Mouse (Mus musculus) heart, adult 2 months (tissue): Measurements from ENCODE around the gene Pipox. TPM values are rescaled to one million over a fixed set of nuclear protein-coding genes. Genes with fewer than 3 reads are reported as not detected.
A peak's percentile ranks its signal among the peaks of the same experiment; 100 is the strongest.

Experiments
- DNase-seq, 2 experiments: peaks; one replicate each; pipeline ENCODE4 v3.0.0; 2021
- H3K27ac ChIP-seq: fragments of 200-600 bp; 2 replicates; pipeline ENCODE4 v1.8.1; 2022
- H3K27me3 ChIP-seq: fragments of 200-500 bp; 2 replicates; pipeline ENCODE4 v1.6.1; 2012; ENCODE audit warnings: mild to moderate bottlenecking, low read length, inconsistent platforms, mixed read lengths; ENCODE audit not compliant: control insufficient read depth, insufficient read depth
- H3K36me3 ChIP-seq: fragments of 200-500 bp; 2 replicates; pipeline ENCODE4 v1.6.1; 2012; ENCODE audit warnings: low read length, inconsistent platforms; ENCODE audit not compliant: control insufficient read depth, insufficient read depth
- H3K4me1 ChIP-seq: fragments of 200-500 bp; 2 replicates; pipeline ENCODE4 v1.6.1; 2011; ENCODE audit warnings: low read length; ENCODE audit not compliant: control insufficient read depth, insufficient read depth
- H3K4me3 ChIP-seq: fragments of 200-600 bp; 2 replicates; pipeline ENCODE4 v1.8.1; 2022
- H3K79me2 ChIP-seq: fragments of 200-500 bp; replicated peaks from 2 replicates; pipeline ENCODE4 v1.6.1; 2012; ENCODE audit warnings: mild to moderate bottlenecking, inconsistent platforms, low read length, moderate library complexity, mixed read lengths; ENCODE audit not compliant: control insufficient read depth, insufficient read depth
- H3K9ac ChIP-seq: fragments of 200-500 bp; 2 replicates; pipeline ENCODE4 v1.6.1; 2012; ENCODE audit warnings: low read depth, mild to moderate bottlenecking, control low read depth, inconsistent platforms, low read length, mixed read lengths
- CTCF ChIP-seq: fragments of 200-600 bp; IDR thresholded peaks from 2 replicates; pipeline ENCODE4 v1.8.1; 2022; ENCODE audit warnings: antibody characterized with exemption, mild to moderate bottlenecking, moderate library complexity
- EP300 ChIP-seq: fragments of 200-500 bp; IDR thresholded peaks from 2 replicates; pipeline ENCODE4 v1.6.1; 2011; ENCODE audit warnings: low read depth, low read length, control low read depth; ENCODE audit not compliant: insufficient read depth
- POLR2A ChIP-seq: fragments of 200-500 bp; IDR thresholded peaks from 2 replicates; pipeline ENCODE4 v1.6.1; 2011; ENCODE audit warnings: mild to moderate bottlenecking, low read depth, low read length, control low read depth; ENCODE audit not compliant: insufficient read depth
- WGBS: fragments of 180-500 bp; shearing (Covaris S2); methylation state at CpG from one replicate; pipeline ENCODE4 v1.1.7; 2018; 5-methylcytosine and 5-hydroxymethylcytosine counted together
- intact Hi-C: fragments of 180-260 bp; cut with DNase I; formaldehyde crosslinking; loops from one replicate; pipeline ENCODE4 v1.15.1; 2025
- polyA plus RNA-seq: library from polyadenylated mRNA; depleted of rRNA; stranded (reverse); fragments of >200 nt; gene quantifications from 2 replicates; pipeline ENCODE4 v1.2.3, GENCODE M21; 2012
- total RNA-seq, 2 experiments: library from RNA; stranded (reverse); gene quantifications; 2 replicates each; pipeline ENCODE4 v1.2.3; 2021

The Pipox gene
- total and polyA plus RNA-seq, 3 experiments = 0.47 to 0.77 (median 0.52) TPM

DNA sequence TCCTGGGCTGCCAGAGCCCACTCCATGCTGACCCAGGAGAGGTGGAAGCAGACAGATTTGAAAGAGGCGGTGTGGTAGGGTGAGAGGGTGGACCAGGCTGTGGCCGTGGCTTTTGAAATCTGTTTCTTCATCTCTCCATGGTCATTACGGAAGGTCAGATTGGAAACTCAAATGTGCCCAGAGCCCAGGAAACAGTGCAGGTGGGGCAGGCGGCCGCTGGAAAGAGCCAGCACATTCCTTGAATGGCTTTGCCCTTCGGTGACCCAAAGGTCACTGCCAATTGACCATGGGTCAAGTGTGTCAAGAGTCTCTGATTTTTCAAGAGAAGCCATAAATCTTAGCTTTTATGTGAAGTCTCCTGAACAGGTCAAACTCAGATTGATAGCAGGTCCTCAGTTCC is 19.6 kb upstream of the Pipox start:
- no peak for DNase-seq
- 83% methylated on average over 6 of the region's 6 CpGs for WGBS
- TF ChIP-seq EP300 (no peak), POLR2A (no peak), CTCF (no peak)
- H3K79me2 ChIP-seq = no peaks in the 10 kb centered on the region
- H3K27me3 ChIP-seq = peaks cover 6% of the 10 kb centered on the region; the same call in 1 of the 2 replicates
- H3K27ac ChIP-seq = no peak overlapping the region
- H3K4me3 ChIP-seq = no peak overlapping the region
- intact Hi-C loops = no loop called here
- no peaks in the 10 kb centered on the region for H3K4me1 ChIP-seq
- H3K9ac ChIP-seq = no peak overlapping the region
- H3K36me3 ChIP-seq = no peaks in the 10 kb centered on the region

DNA sequence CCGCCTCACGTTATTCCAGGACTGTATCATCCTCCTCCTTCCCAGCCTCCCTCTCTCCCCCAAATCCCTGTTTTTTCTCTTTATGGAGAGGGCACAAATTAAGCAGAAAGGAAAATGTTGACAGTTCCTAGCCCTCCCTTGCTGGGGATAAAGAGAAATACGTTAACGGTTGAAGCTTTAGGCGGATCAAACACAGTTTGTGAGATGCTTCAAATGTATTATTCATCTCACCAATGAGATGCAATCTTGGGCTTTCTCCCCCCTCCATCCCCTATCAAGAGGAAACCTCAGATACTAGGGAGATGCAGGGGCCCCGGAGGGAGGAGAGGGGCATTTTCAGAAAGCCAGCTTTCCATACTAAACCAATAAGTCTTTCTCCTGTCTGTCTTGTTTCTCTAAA is 15.9 kb upstream of the Pipox start:
- no peak for TF ChIP-seq POLR2A
- TF ChIP-seq CTCF = no peak
- TF ChIP-seq EP300 = no peak

DNA sequence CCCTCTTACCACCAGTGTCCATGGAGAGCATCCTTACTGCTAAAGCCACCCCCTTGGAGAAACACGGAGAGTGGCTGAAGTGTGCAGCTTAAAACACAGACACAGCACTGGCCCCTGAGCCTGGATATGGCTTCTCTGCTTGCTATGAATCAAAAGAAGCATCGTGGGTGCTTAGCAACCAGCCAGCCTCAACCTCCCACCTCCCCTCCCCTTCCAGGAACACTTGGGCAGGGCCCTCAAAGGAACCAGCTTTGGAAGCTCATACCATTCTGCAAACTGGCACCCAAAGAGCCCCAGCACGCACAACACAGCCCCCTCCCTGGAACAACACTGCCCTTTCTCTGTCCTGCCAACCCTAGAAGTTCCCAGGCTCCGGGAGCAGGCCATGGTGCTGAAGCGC is 15.5 kb upstream of the Pipox start:
- TF ChIP-seq POLR2A (no peak), EP300 (no peak), CTCF (no peak)
- Histone ChIP-seq H3K79me2 (no peaks in the 10 kb centered on the region), H3K9ac (no peak overlapping the region), H3K27ac (no peak overlapping the region), H3K36me3 (no peaks in the 10 kb centered on the region), H3K4me3 (no peak overlapping the region), H3K27me3 (peaks cover 3% of the 10 kb centered on the region; the same call in 1 of the 2 replicates), H3K4me1 (no peaks in the 10 kb centered on the region)
- DNase-seq = no peak
- intact Hi-C loops = loop anchor here (5.0 kb wide), 1 partner anchor 58 kb away; no protein-coding TSS in a partner anchor
- WGBS = 23% methylated on average over 5 of the region's 5 CpGs

More for the DNA sequence above, 15.9 kb upstream of the Pipox start:
- Histone ChIP-seq H3K36me3 (no peaks in the 10 kb centered on the region), H3K9ac (no peak overlapping the region), H3K4me3 (no peak overlapping the region), H3K27ac (no peak overlapping the region), H3K79me2 (no peaks in the 10 kb centered on the region), H3K27me3 (peaks cover 5% of the 10 kb centered on the region; the same call in 1 of the 2 replicates), H3K4me1 (no peaks in the 10 kb centered on the region)
- DNase-seq = no peak
- intact Hi-C loops = loop anchor here (5.0 kb wide), 1 partner anchor 58 kb away; no protein-coding TSS in a partner anchor
- 20% methylated on average over 6 of the region's 6 CpGs for WGBS

DNA sequence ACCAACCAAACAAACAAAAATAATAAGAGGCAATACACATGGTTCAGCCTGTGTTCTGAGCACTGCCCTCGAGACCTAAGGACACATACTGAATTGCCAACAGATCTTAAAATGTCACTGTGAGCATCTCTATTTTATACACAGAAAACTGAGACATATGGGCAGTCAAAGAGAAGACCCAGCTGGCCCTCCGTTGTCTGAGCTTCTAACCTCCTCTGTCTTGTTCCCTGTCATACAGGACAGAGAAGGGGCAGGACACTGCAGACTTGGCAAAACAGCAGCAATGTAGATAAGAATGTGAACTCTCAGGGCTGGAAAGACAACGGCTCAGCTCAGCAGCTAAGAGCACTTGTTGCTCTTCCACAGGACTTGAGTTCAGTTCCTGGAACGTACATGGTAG is 14.6 kb upstream of the Pipox start:
- Histone ChIP-seq H3K9ac (no peak overlapping the region), H3K27ac (no peak overlapping the region), H3K4me1 (no peaks in the 10 kb centered on the region), H3K36me3 (no peaks in the 10 kb centered on the region), H3K4me3 (no peak overlapping the region), H3K27me3 (no peaks in the 10 kb centered on the region), H3K79me2 (no peaks in the 10 kb centered on the region)
- intact Hi-C loops = loop anchor here (5.0 kb wide), 1 partner anchor 59 kb away; no protein-coding TSS in a partner anchor
- DNase-seq = no peak
- 32% methylated on average over 4 of the region's 4 CpGs for WGBS
- TF ChIP-seq POLR2A = no peak
- no peak for TF ChIP-seq EP300
- no peak for TF ChIP-seq CTCF

DNA sequence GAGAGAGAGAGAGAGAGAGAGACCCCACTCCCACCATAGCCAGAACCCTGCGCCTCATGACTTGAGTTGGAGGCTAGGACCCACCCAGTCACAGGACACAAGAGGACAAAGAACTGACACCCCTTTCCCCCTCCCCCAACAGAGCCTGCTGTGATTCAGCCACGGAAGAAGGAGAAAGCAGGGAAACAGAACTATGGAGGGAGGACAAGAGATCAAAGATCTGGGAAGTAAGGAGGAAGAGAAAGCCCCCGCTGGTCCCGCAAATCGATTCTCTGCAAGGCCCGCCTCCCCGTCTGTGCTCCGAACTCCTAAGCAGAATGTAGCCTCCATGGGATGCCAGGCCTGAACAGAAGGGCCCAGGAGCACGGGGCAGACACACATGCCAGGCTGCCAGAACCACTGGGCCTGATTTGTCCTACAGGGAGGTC is 12.9 kb upstream of the Pipox start:
- no peaks in the 10 kb centered on the region for H3K27me3 ChIP-seq
- no peak overlapping the region for H3K4me3 ChIP-seq
- no peaks in the 10 kb centered on the region for H3K36me3 ChIP-seq
- DNase-seq = no peak
- WGBS = 23% methylated on average over 9 of the region's 9 CpGs
- no peak overlapping the region for H3K27ac ChIP-seq
- H3K9ac ChIP-seq = no peak overlapping the region
- TF ChIP-seq POLR2A = no peak
- TF ChIP-seq EP300 = no peak
- TF ChIP-seq CTCF = no peak
- intact Hi-C loops = loop anchor here (5.0 kb wide), 1 partner anchor 61 kb away; no protein-coding TSS in a partner anchor
- H3K4me1 ChIP-seq = no peaks in the 10 kb centered on the region
- no peaks in the 10 kb centered on the region for H3K79me2 ChIP-seq

DNA sequence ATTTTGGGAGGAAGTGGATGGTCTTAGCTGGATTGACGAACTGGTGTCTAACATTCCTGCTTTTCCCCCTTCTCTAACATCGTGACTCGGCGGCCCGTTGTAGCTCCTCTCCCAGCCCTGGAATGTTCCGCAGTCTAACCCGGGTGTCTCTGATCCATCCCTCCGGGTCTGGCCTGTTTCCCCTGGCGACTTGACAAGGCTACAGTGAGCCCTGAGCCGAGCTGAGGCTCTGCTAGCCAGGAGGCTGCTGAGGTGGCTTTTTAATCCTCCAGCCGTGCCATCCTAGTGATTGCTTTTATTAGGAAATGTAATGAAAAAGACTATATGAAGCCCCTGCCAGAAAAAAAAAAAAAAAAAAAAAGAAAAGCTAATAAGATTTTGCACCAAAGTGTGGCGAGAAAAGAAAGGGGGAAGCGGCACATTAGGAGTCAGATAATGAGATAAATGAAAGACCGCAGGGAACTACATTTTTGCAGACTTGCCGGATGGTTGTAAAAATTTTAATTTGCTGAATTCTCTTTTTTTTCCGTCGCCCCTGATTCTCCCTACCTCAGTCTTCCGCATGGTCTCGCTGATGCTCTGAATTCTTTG is 12.3 kb upstream of the Pipox start:
- TF ChIP-seq POLR2A (no peak), CTCF (no peak), EP300 (no peak)
- WGBS = 35% methylated on average over 19 of the region's 19 CpGs
- intact Hi-C loops = loop anchor here (5.0 kb wide), 1 partner anchor 61 kb away; no protein-coding TSS in a partner anchor
- DNase-seq = peak in 1 of 2 experiments; percentile 16
- H3K4me3 ChIP-seq = no peak overlapping the region
- H3K27ac ChIP-seq = no peak overlapping the region
- no peaks in the 10 kb centered on the region for H3K27me3 ChIP-seq
- H3K79me2 ChIP-seq = no peaks in the 10 kb centered on the region
- no peak overlapping the region for H3K9ac ChIP-seq
- no peaks in the 10 kb centered on the region for H3K4me1 ChIP-seq
- H3K36me3 ChIP-seq = no peaks in the 10 kb centered on the region
